Mouse (Mus musculus): ENCODE data around the gene Rabggta. TPM values are rescaled to one million over a fixed set of nuclear protein-coding genes. Genes with fewer than 3 reads are reported as not detected.

Rabggta gene
- polyA plus RNA-seq, 1 experiment = 18.4 TPM

- Histone ChIP-seq H3K4me3 (no peak overlapping the region), H3ac (ENCODE audit: control insufficient read depth, insufficient read length) (no peak overlapping the region), H3K4me2 (ENCODE audit: low read depth) (no peak overlapping the region), H3K36me3 (ENCODE audit: control insufficient read depth, insufficient read depth) (no peaks in the 10 kb centered on the region), H3K27me3 (ENCODE audit: control insufficient read depth, insufficient read depth, insufficient read length) (no peaks in the 10 kb centered on the region), H3K79me2 (ENCODE audit: control insufficient read depth, insufficient read depth) (no peaks in the 10 kb centered on the region)
- TF ChIP-seq REST (IDR thresholded peaks at IDR 0.05; ENCODE audit: insufficient read depth, insufficient read length) = no peak
- no peak for TF ChIP-seq POLR2AphosphoS2 (IDR thresholded peaks at IDR 0.05; ENCODE audit: insufficient read length, low read depth)
- TF ChIP-seq CEBPB (IDR thresholded peaks at IDR 0.05; ENCODE audit: insufficient read depth, poor library complexity, severe bottlenecking) = no peak
- no peak for TF ChIP-seq TCF3 (IDR thresholded peaks at IDR 0.05; ENCODE audit: insufficient read length, low read depth)
- TF ChIP-seq SRF (IDR thresholded peaks at IDR 0.05; ENCODE audit: control insufficient read depth, insufficient read length, low read depth) = no peak
- no peak for TF ChIP-seq POLR2A (IDR thresholded peaks at IDR 0.05; ENCODE audit: insufficient read length, low read depth)
- no peak for TF ChIP-seq TCF12 (IDR thresholded peaks at IDR 0.05; ENCODE audit: insufficient read depth, poor library complexity, severe bottlenecking)
- TF ChIP-seq USF1 (IDR thresholded peaks at IDR 0.05; ENCODE audit: low read depth) = no peak
- no peak for TF ChIP-seq E2F4 (IDR thresholded peaks at IDR 0.05; ENCODE audit: insufficient read depth)
- no peak for TF ChIP-seq MYOG (IDR thresholded peaks at IDR 0.05; ENCODE audit: control insufficient read depth in 1 of 3, insufficient read depth in 1 of 3, insufficient read length in 2 of 3, low read depth in 2 of 3)
- TF ChIP-seq MYOD1 (IDR thresholded peaks at IDR 0.05; ENCODE audit: control insufficient read depth in 1 of 3, insufficient read length in 2 of 3, low read depth in 2 of 3) = no peak
- TF ChIP-seq MAX (IDR thresholded peaks at IDR 0.05; ENCODE audit: low read depth) = no peak
These were observed 14.7 kb downstream of the Rabggta start for GRCm38 (mm10) chr14:55707397-55707796.

- TF ChIP-seq POLR2A (IDR thresholded peaks at IDR 0.05; ENCODE audit: insufficient read length, low read depth) (no peak), SRF (IDR thresholded peaks at IDR 0.05; ENCODE audit: control insufficient read depth, insufficient read length, low read depth) (no peak), E2F4 (IDR thresholded peaks at IDR 0.05; ENCODE audit: insufficient read depth) (no peak), USF1 (IDR thresholded peaks at IDR 0.05; ENCODE audit: low read depth) (no peak), POLR2AphosphoS2 (IDR thresholded peaks at IDR 0.05; ENCODE audit: insufficient read length, low read depth) (no peak), MAX (IDR thresholded peaks at IDR 0.05; ENCODE audit: low read depth) (no peak), REST (IDR thresholded peaks at IDR 0.05; ENCODE audit: insufficient read depth, insufficient read length) (no peak), CEBPB (IDR thresholded peaks at IDR 0.05; ENCODE audit: insufficient read depth, poor library complexity, severe bottlenecking) (no peak), TCF3 (IDR thresholded peaks at IDR 0.05; ENCODE audit: insufficient read length, low read depth) (no peak), TCF12 (IDR thresholded peaks at IDR 0.05; ENCODE audit: insufficient read depth, poor library complexity, severe bottlenecking) (no peak), MYOD1 (IDR thresholded peaks at IDR 0.05; ENCODE audit: control insufficient read depth in 1 of 3, insufficient read length in 2 of 3, low read depth in 2 of 3) (no peak), MYOG (IDR thresholded peaks at IDR 0.05; ENCODE audit: control insufficient read depth in 1 of 3, insufficient read depth in 1 of 3, insufficient read length in 2 of 3, low read depth in 2 of 3) (no peak)
- no peak overlapping the region for H3ac ChIP-seq (ENCODE audit: control insufficient read depth, insufficient read length)
- H3K4me3 ChIP-seq = no peak overlapping the region
- no peaks in the 10 kb centered on the region for H3K27me3 ChIP-seq (ENCODE audit: control insufficient read depth, insufficient read depth, insufficient read length)
- H3K4me2 ChIP-seq (ENCODE audit: low read depth) = no peak overlapping the region
- H3K36me3 ChIP-seq (ENCODE audit: control insufficient read depth, insufficient read depth) = no peaks in the 10 kb centered on the region
- no peaks in the 10 kb centered on the region for H3K79me2 ChIP-seq (ENCODE audit: control insufficient read depth, insufficient read depth)
These were observed 15.9 kb downstream of the Rabggta start for GRCm38 (mm10) chr14:55706051-55706600.

- H3K4me3 ChIP-seq = no peak overlapping the region
- H3K79me2 ChIP-seq (ENCODE audit: control insufficient read depth, insufficient read depth) = no peaks in the 10 kb centered on the region
- H3K36me3 ChIP-seq (ENCODE audit: control insufficient read depth, insufficient read depth) = no peaks in the 10 kb centered on the region
- no peak overlapping the region for H3K4me2 ChIP-seq (ENCODE audit: low read depth)
- H3K27me3 ChIP-seq (ENCODE audit: control insufficient read depth, insufficient read depth, insufficient read length) = peaks cover 4% of the 10 kb centered on the region
- TF ChIP-seq E2F4 (IDR thresholded peaks at IDR 0.05; ENCODE audit: insufficient read depth) = no peak
- no peak for TF ChIP-seq MAX (IDR thresholded peaks at IDR 0.05; ENCODE audit: low read depth)
- no peak for TF ChIP-seq MYOD1 (IDR thresholded peaks at IDR 0.05; ENCODE audit: control insufficient read depth in 1 of 3, insufficient read length in 2 of 3, low read depth in 2 of 3)
- TF ChIP-seq REST (IDR thresholded peaks at IDR 0.05; ENCODE audit: insufficient read depth, insufficient read length) = no peak
- no peak for TF ChIP-seq POLR2AphosphoS2 (IDR thresholded peaks at IDR 0.05; ENCODE audit: insufficient read length, low read depth)
- no peak for TF ChIP-seq MYOG (IDR thresholded peaks at IDR 0.05; ENCODE audit: control insufficient read depth in 1 of 3, insufficient read depth in 1 of 3, insufficient read length in 2 of 3, low read depth in 2 of 3)
- no peak overlapping the region for H3ac ChIP-seq (ENCODE audit: control insufficient read depth, insufficient read length)
These were observed 19.3 kb downstream of the Rabggta start for GRCm38 (mm10) chr14:55702761-55703160.

GRCm38 (mm10) chr14:55701131-55701530 lies 20.9 kb downstream of the Rabggta start:
- no peak overlapping the region for H3ac ChIP-seq (ENCODE audit: control insufficient read depth, insufficient read length)
- H3K4me3 ChIP-seq = no peak overlapping the region
- no peaks in the 10 kb centered on the region for H3K79me2 ChIP-seq (ENCODE audit: control insufficient read depth, insufficient read depth)
- TF ChIP-seq MYOD1 (IDR thresholded peaks at IDR 0.05; ENCODE audit: control insufficient read depth in 1 of 3, insufficient read length in 2 of 3, low read depth in 2 of 3) = no peak
- TF ChIP-seq E2F4 (IDR thresholded peaks at IDR 0.05; ENCODE audit: insufficient read depth) = no peak
- H3K36me3 ChIP-seq (ENCODE audit: control insufficient read depth, insufficient read depth) = no peaks in the 10 kb centered on the region
- peaks cover 4% of the 10 kb centered on the region for H3K27me3 ChIP-seq (ENCODE audit: control insufficient read depth, insufficient read depth, insufficient read length)
- H3K4me2 ChIP-seq (ENCODE audit: low read depth) = no peak overlapping the region

- Histone ChIP-seq H3K4me2 (ENCODE audit: low read depth) (no peak overlapping the region), H3K4me3 (no peak overlapping the region), H3K79me2 (ENCODE audit: control insufficient read depth, insufficient read depth) (no peaks in the 10 kb centered on the region), H3K27me3 (ENCODE audit: control insufficient read depth, insufficient read depth, insufficient read length) (peaks cover 4% of the 10 kb centered on the region), H3K36me3 (ENCODE audit: control insufficient read depth, insufficient read depth) (no peaks in the 10 kb centered on the region), H3ac (ENCODE audit: control insufficient read depth, insufficient read length) (no peak overlapping the region)
- TF ChIP-seq POLR2AphosphoS2 (IDR thresholded peaks at IDR 0.05; ENCODE audit: insufficient read length, low read depth) (no peak), MAX (IDR thresholded peaks at IDR 0.05; ENCODE audit: low read depth) (no peak), E2F4 (IDR thresholded peaks at IDR 0.05; ENCODE audit: insufficient read depth) (no peak), USF1 (IDR thresholded peaks at IDR 0.05; ENCODE audit: low read depth) (no peak)
These were observed 24.8 kb downstream of the Rabggta start for GRCm38 (mm10) chr14:55697226-55697625.

All from myocyte (in vitro differentiated cells).